Mouse (Mus musculus): ENCODE results near the gene Tagap.
"Not testable (repeated sequence)": the region's sequence is repeated elsewhere in the genome, so short reads cannot be mapped to it uniquely, and the experiment has no call there.

Gene Tagap

GRCm38 (mm10) chr17:7968490-7968889 is 42.7 kb downstream of the Tagap start:
- DNase-seq (ENCODE audit: low spot score in 2 of 2) = not testable (repeated sequence)

GRCm38 (mm10) chr17:7969782-7970181 is 44.0 kb downstream of the Tagap start:
- DNase-seq (ENCODE audit: low spot score in 2 of 2) = not testable (repeated sequence)

GRCm38 (mm10) chr17:7983484-7983883 is 57.7 kb downstream of the Tagap start:
- not testable (repeated sequence) for DNase-seq (ENCODE audit: low spot score in 2 of 2)

Data from spleen, postnatal 4 days (tissue).